ENCODE assay signal across 10 mouse cellular contexts in the genomic region with DNA sequence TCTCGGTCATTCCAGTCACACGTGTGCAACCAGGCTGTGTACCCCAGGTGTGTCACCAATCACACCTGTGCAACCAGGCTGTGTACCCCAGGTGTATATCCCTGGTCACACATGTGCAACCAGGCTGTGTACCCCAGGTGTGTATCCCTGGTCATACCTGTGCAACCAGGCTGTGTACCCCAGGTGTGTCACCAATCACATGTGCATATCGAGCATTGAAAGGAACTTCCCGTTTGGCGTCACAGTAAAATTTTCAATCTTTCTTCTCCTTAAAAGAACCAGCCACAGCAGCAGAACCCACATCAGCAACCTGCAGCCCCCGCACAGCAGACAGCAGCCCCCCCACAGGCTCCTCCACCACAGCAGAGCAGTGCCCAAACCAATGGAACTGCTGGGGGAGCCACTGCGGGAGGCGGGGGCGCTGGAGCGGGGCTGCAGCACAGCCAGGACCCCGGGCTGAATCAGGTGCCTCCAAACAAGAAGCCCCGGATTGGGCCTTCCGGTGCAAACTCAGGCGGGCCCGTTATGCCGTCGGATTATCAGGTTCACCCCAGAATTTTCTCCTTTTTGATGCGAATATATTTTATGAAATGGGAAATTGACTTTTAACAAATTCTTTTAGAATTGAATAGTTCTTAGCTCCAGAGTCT.
A peak's percentile ranks its signal among the peaks of the same experiment; 100 is the strongest.
DNase-seq lines count a peak whose midpoint lies in the region; ATAC-seq and TF ChIP-seq lines count a peak whose summit lies in the region.
"Had no signal": no experiment of that assay in that cellular context is flagged by ENCODE, and none has a peak within 500 bp of the region (broad histone marks: within the 10 kb centered on the region; RNA-seq: fewer than 3 reads in every experiment).

No protein-coding gene starts in this region.

- WGBS in liver, embryonic 13.5 days (ENCODE audit: insufficient replicate concordance) = 80% methylated on average over 18 of the region's 18 CpGs

- no peak overlapping the region for H3K4me2 ChIP-seq in liver, embryonic 13.5 days
- H3K4me2 ChIP-seq: limb, embryonic 13.5 days had no signal

- H3K27me3 ChIP-seq in liver, embryonic 13.5 days = no peaks in the 10 kb centered on the region
- H3K27me3 ChIP-seq in MEL (ENCODE audit: control insufficient read depth in 1 of 2, insufficient read depth in 2 of 2, low read length in 2 of 2) = no peaks in the 10 kb centered on the region
- H3K27me3 ChIP-seq: limb, embryonic 13.5 days had no signal

- no peak for TF ChIP-seq EP300 in MEL (IDR thresholded peaks at IDR 0.05; ENCODE audit: low read depth in 1 of 2, low read length in 2 of 2)

- TF ChIP-seq POLR2A in MEL (IDR thresholded peaks at IDR 0.05; ENCODE audit: control insufficient read depth in 1 of 2, insufficient read depth in 1 of 2, low read depth in 1 of 2, low read length in 2 of 2, poor library complexity in 1 of 2) = no peak

- no peaks in the 10 kb centered on the region for H3K9me3 ChIP-seq in liver, embryonic 13.5 days (replicated peaks)
- H3K9me3 ChIP-seq in MEL (replicated peaks; ENCODE audit: insufficient read depth, low read length) = no peaks in the 10 kb centered on the region
- H3K9me3 ChIP-seq: limb, embryonic 13.5 days had no signal

- H3K4me1 ChIP-seq in liver, embryonic 13.5 days (replicated peaks) = peaks cover 9% of the 10 kb centered on the region
- peaks cover 2 to 14% of the 10 kb centered on the region in 2 experiments; a peak in 3 of 4 replicates for H3K4me1 ChIP-seq in MEL (ENCODE audit: control insufficient read depth in 1 of 2, insufficient read depth in 2 of 2, low read length in 2 of 2)
- H3K4me1 ChIP-seq: limb, embryonic 13.5 days had no signal

- no peaks in the 10 kb centered on the region for H3K36me3 ChIP-seq in liver, embryonic 13.5 days
- peaks cover 0 to 10% of the 10 kb centered on the region in 2 experiments; a peak in 2 of 4 replicates for H3K36me3 ChIP-seq in MEL (ENCODE audit: control insufficient read depth in 1 of 2, insufficient read depth in 2 of 2, low read length in 2 of 2)

- no peaks in the 10 kb centered on the region for H3K79me2 ChIP-seq in MEL (ENCODE audit: control insufficient read depth, insufficient read depth, low read length, poor library complexity)

- intact Hi-C loops in heart, postnatal 25 days (cut with DNase I) = no loop called here

- TF ChIP-seq RAD21 in MEL (IDR thresholded peaks at IDR 0.05; ENCODE audit: low read depth, low read length) = no peak

- TF ChIP-seq CTCF in MEL (IDR thresholded peaks at IDR 0.05 in 2 of 3, conservative IDR thresholded peaks at IDR 0.05 in 1 of 3; ENCODE audit: control insufficient read depth in 1 of 3, insufficient read depth in 1 of 3, low read depth in 2 of 3, low read length in 3 of 3, poor library complexity in 1 of 3, severe bottlenecking in 1 of 3) = no peak

- 0 out of 2 replicates have a peak overlapping the region, but pooled peaks have one; percentile 3 for H3K27ac ChIP-seq in liver, embryonic 13.5 days
- H3K27ac ChIP-seq in MEL (ENCODE audit: control insufficient read depth, low read depth, low read length) = peak overlapping the region; percentile 65
- H3K27ac ChIP-seq: limb, embryonic 13.5 days had no signal

- no peak for ATAC-seq in liver, embryonic 13.5 days (ENCODE audit: low read depth)
- ATAC-seq in megakaryocyte, adult 5-6 weeks (ENCODE audit: poor library complexity, severe bottlenecking) = peak; percentile 8; the same call in 1 of the 2 replicates
- ATAC-seq in monocyte, adult 5-6 weeks (replicated peaks; ENCODE audit: insufficient number of reproducible peaks, low FRiP score, low TSS enrichment, poor library complexity, severe bottlenecking) = no peak

- DNase-seq in heart, adult 11 months = peak; percentile 89
- no peak for DNase-seq in heart, postnatal 25 days (ENCODE audit: low spot score)
- DNase-seq in liver, embryonic 13.5 days = no peak
- DNase-seq in liver (no peak), MEL (ENCODE audit: low read depth, low spot score) (no peak)
- no peak for DNase-seq in T-cell, adult 2 months (ENCODE audit: low spot score)
- DNase-seq: cerebellum, postnatal 10 days had no signal

- H3K9ac ChIP-seq in liver, embryonic 13.5 days = no peak overlapping the region
- H3K9ac ChIP-seq in MEL (ENCODE audit: control insufficient read depth, low read depth, low read length, poor library complexity, severe bottlenecking) = 0 out of 2 replicates have a peak overlapping the region, but pooled peaks have one; percentile 10
- H3K9ac ChIP-seq: limb, embryonic 13.5 days had no signal

- H3K4me3 ChIP-seq in liver, embryonic 13.5 days (replicated peaks) = no peak overlapping the region
- no peak overlapping the region for H3K4me3 ChIP-seq in MEL (ENCODE audit: control insufficient read depth in 1 of 2, insufficient read depth in 1 of 2, low read depth in 2 of 2, low read length in 2 of 2)
- H3K4me3 ChIP-seq: limb, embryonic 13.5 days had no signal

TF ChIP-seq in MEL, 35 proteins besides CTCF, POLR2A, EP300 and RAD21:
- no peak for TF ChIP-seq JUND (IDR thresholded peaks at IDR 0.05; ENCODE audit: low read depth, low read length)
- TF ChIP-seq UBTF (IDR thresholded peaks at IDR 0.05; ENCODE audit: borderline replicate concordance, insufficient read depth, low read depth, low read length) = no peak
- TF ChIP-seq USF2 (IDR thresholded peaks at IDR 0.05; ENCODE audit: borderline replicate concordance in 1 of 2, insufficient read depth in 1 of 2, low read depth in 1 of 2, low read length in 2 of 2) = no peak
- no peak for TF ChIP-seq MAFK (IDR thresholded peaks at IDR 0.05; ENCODE audit: borderline replicate concordance, low read depth, low read length)
- no peak for TF ChIP-seq GABPA (IDR thresholded peaks at IDR 0.05; ENCODE audit: low read depth, low read length)
